Mouse (Mus musculus): Measurements from ENCODE around the gene Asic3. TPM values are rescaled to one million over a fixed set of nuclear protein-coding genes. Genes with fewer than 3 reads are reported as not detected.

Asic3 gene
- polyA plus RNA-seq, 1 experiment = not detected

Other genes starting within 250 kb of the Asic3 start
- 4.1 and 5.3 TPM in 2 replicates for gene Nupl2, start 248.4 kb upstream of the Asic3 start, polyA plus RNA-seq (2012; ENCODE audit: insufficient read depth, insufficient read length, missing spikeins)
- 1.4 and 2.3 TPM in 2 replicates for gene Kcnh2, start 61.8 kb upstream of the Asic3 start, polyA plus RNA-seq (2012; ENCODE audit: insufficient read depth, insufficient read length, missing spikeins)
- gene Nos3, start 48.6 kb upstream of the Asic3 start, polyA plus RNA-seq (2012; ENCODE audit: insufficient read depth, insufficient read length, missing spikeins) = 10.2 and 11.2 TPM in 2 replicates
- gene Atg9b, start 21.2 kb upstream of the Asic3 start, polyA plus RNA-seq (2012; ENCODE audit: insufficient read depth, insufficient read length, missing spikeins) = 5.8 and 6.2 TPM in 2 replicates
- gene Abcb8, start 19.7 kb upstream of the Asic3 start, polyA plus RNA-seq (2012; ENCODE audit: insufficient read depth, insufficient read length, missing spikeins) = 107 and 122 TPM in 2 replicates
- gene Cdk5, start 10.1 kb downstream of the Asic3 start, polyA plus RNA-seq (2012; ENCODE audit: insufficient read depth, insufficient read length, missing spikeins) = 51.3 and 56.7 TPM in 2 replicates
- gene Slc4a2, start 10.4 kb downstream of the Asic3 start, polyA plus RNA-seq (2012; ENCODE audit: insufficient read depth, insufficient read length, missing spikeins) = 8.2 and 14.9 TPM in 2 replicates
- 148 and 188 TPM in 2 replicates for gene Fastk, start 31.9 kb downstream of the Asic3 start, polyA plus RNA-seq (2012; ENCODE audit: insufficient read depth, insufficient read length, missing spikeins)
- gene Tmub1, start 34.5 kb downstream of the Asic3 start, polyA plus RNA-seq (2012; ENCODE audit: insufficient read depth, insufficient read length, missing spikeins) = 3.8 and 11.7 TPM in 2 replicates
- 17.2 and 23.2 TPM in 2 replicates for gene Agap3, start 38.8 kb downstream of the Asic3 start, polyA plus RNA-seq (2012; ENCODE audit: insufficient read depth, insufficient read length, missing spikeins)
- not detected in 2 replicates for gene Gbx1, start 113.8 kb downstream of the Asic3 start, polyA plus RNA-seq (2012; ENCODE audit: insufficient read depth, insufficient read length, missing spikeins)
- gene Asb10, start 127.6 kb downstream of the Asic3 start, polyA plus RNA-seq (2012; ENCODE audit: insufficient read depth, insufficient read length, missing spikeins) = 0.59 and 0.67 TPM in 2 replicates
- not detected in 2 replicates for gene 4931409K22Rik, start 143.4 kb downstream of the Asic3 start, polyA plus RNA-seq (2012; ENCODE audit: insufficient read depth, insufficient read length, missing spikeins)
- gene Abcf2, start 164.1 kb downstream of the Asic3 start, polyA plus RNA-seq (2012; ENCODE audit: insufficient read depth, insufficient read length, missing spikeins) = 27.8 and 32.1 TPM in 2 replicates
- 5.8 and 10.2 TPM in 2 replicates for gene Chpf2, start 173.3 kb downstream of the Asic3 start, polyA plus RNA-seq (2012; ENCODE audit: insufficient read depth, insufficient read length, missing spikeins)
- gene Smarcd3, start 211.0 kb downstream of the Asic3 start, polyA plus RNA-seq (2012; ENCODE audit: insufficient read depth, insufficient read length, missing spikeins) = 15.3 and 16.7 TPM in 2 replicates